ENCODE assay signal across 10 mouse cellular contexts in the genomic region with DNA sequence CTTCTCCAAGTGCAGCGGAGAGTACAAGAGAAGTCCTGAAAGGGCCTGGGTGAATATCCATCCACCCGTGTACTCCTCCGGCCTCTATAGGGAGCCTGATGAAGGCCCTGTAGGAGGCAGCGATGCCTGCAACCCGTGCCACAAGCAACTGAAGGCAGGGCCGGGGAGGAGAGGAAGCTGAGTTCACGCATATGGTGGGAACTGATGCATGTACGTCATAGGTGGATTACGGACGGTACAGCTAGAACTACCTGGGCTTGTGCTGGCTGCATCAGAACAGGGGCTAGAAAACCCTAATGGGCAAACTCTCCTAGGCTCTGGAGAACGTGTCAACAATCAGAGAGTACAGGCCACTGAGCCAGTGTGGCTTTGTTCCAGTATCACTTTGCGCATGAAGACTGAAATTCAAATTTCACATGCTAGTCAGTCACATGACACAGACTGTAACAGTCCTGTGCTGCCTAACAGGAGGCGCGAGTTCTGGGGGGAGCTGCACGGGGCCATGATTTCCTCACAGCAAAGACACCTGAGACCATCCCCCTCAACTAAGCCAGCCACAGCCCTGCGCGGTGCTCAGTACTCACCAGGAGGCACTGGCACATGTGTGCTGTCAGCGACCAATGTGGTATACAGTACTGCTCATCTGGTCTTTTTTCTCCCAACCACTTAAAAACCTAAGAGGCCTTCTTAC.
DNase-seq lines count a peak whose midpoint lies in the region; ATAC-seq lines count a peak whose summit lies in the region.
"Had no signal": no experiment of that assay in that cellular context is flagged by ENCODE, and none has a peak within 500 bp of the region (broad histone marks: within the 10 kb centered on the region; RNA-seq: fewer than 3 reads in every experiment).

No protein-coding gene starts in this region.

- H3K4me2 ChIP-seq in heart, embryonic 15.5 days, result peak overlapping the region; percentile 24; the same call in 1 of the 2 replicates
- no peak overlapping the region for H3K4me2 ChIP-seq in hindbrain, embryonic 15.5 days
- H3K4me2 ChIP-seq: limb, embryonic 15.5 days had no signal

- no peak overlapping the region for H3K4me3 ChIP-seq in heart, embryonic 15.5 days
- no peak overlapping the region for H3K4me3 ChIP-seq in hindbrain, embryonic 15.5 days
- H3K4me3 ChIP-seq: limb, embryonic 15.5 days had no signal

- H3K9me3 ChIP-seq in heart, embryonic 15.5 days (replicated peaks), result no peaks in the 10 kb centered on the region
- H3K9me3 ChIP-seq in hindbrain, embryonic 15.5 days, result no peaks in the 10 kb centered on the region
- H3K9me3 ChIP-seq: limb, embryonic 15.5 days had no signal

- no peak overlapping the region for H3K9ac ChIP-seq in heart, embryonic 15.5 days
- H3K9ac ChIP-seq in hindbrain, embryonic 15.5 days, result no peak overlapping the region
- H3K9ac ChIP-seq: limb, embryonic 15.5 days had no signal

- intact Hi-C loops in heart, postnatal 10 days (cut with DNase I), result no loop called here

- no peak overlapping the region for H3K27ac ChIP-seq in heart, embryonic 15.5 days
- no peak overlapping the region; the same call in 1 of the 2 replicates for H3K27ac ChIP-seq in hindbrain, embryonic 15.5 days (replicated peaks)

- no peak for ATAC-seq in heart, embryonic 15.5 days (replicated peaks; ENCODE audit: insufficient number of reproducible peaks, insufficient read depth, low FRiP score, low read depth)
- ATAC-seq in hindbrain, embryonic 15.5 days (ENCODE audit: low FRiP score, low read depth), result peak; percentile 43; the same call in 1 of the 2 replicates
- peak; percentile 57; the same call in 1 of the 2 replicates for ATAC-seq in monocyte, adult 5-6 weeks (replicated peaks; ENCODE audit: insufficient number of reproducible peaks, low FRiP score, low TSS enrichment, poor library complexity, severe bottlenecking)

- no peaks in the 10 kb centered on the region for H3K27me3 ChIP-seq in heart, embryonic 15.5 days
- H3K27me3 ChIP-seq in hindbrain, embryonic 15.5 days, result no peaks in the 10 kb centered on the region
- H3K27me3 ChIP-seq: CH12.LX; limb, embryonic 15.5 days had no signal

- 78% methylated on average over 18 of the region's 18 CpGs for WGBS in heart, embryonic 15.5 days
- WGBS in hindbrain, embryonic 15.5 days, result 62% methylated on average over 18 of the region's 18 CpGs

- H3K4me1 ChIP-seq in heart, embryonic 15.5 days (replicated peaks), result peaks cover 25% of the 10 kb centered on the region
- H3K4me1 ChIP-seq in hindbrain, embryonic 15.5 days (replicated peaks), result peaks cover 10% of the 10 kb centered on the region

- no peak for DNase-seq in heart, postnatal 10 days
- DNase-seq in MN1 (ENCODE audit: low spot score), result peak; percentile 20
- no peak for DNase-seq in embryo, embryonic 11 days
- no peak for DNase-seq in testis, postnatal 14 days (ENCODE audit: low spot score)
- no peak for DNase-seq in kidney, postnatal 4 days

- H3K36me3 ChIP-seq in heart, embryonic 15.5 days, result no peaks in the 10 kb centered on the region
- no peaks in the 10 kb centered on the region for H3K36me3 ChIP-seq in hindbrain, embryonic 15.5 days
- H3K36me3 ChIP-seq: limb, embryonic 15.5 days had no signal
